Mouse (Mus musculus) right cerebral cortex, adult 2 months (tissue): ENCODE data around the gene Aurka.

Experiments
- DNase-seq, 2 experiments: peaks; one replicate each; pipeline ENCODE4 v3.0.0; 2021 to 2022; ENCODE audit warnings: low spot score in 2 of 2

Gene Aurka

DNA sequence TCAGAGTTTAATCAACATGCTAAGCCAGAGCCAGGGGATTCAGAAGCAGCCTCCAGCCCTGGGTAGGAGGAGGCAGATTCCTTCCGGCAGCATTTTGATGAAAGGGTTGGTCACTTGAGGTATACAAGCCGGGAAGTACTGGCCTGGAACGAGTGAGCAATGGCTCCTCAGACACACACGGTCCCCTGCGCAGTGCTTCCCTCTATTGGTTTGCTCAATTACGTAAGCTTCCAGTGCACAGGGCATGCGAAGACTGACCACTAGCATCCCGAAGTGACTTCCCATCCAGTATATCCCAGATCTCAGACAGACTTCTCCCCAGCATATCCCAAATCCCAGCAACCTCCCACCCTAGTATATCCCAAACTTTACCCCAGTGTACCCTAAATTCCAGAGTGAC lies 42.1 kb downstream of the Aurka start:
- no peak for DNase-seq

DNA sequence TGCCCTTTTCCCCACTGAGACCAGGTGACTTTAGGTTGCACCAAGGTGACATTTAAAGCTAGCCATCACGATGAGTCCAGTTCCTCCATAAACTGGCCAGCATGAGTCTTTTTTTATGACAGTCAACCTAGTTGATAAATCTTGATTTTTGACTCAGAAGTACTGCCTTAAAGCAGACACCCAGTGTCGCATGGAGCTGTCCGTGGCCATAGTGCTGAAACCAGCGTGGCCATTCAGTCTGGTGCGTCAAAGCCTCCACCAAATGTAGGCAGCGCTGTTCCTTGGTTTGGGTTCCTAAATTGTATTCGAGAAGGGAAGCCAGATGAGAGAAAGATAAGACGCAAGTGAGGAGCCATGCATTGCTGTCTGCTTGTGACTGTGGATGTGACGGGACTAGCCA lies 49.5 kb downstream of the Aurka start:
- no peak for DNase-seq

GRCm38 (mm10) chr2:172311731-172312130 lies 58.6 kb downstream of the Aurka start:
- DNase-seq: no peak

DNA sequence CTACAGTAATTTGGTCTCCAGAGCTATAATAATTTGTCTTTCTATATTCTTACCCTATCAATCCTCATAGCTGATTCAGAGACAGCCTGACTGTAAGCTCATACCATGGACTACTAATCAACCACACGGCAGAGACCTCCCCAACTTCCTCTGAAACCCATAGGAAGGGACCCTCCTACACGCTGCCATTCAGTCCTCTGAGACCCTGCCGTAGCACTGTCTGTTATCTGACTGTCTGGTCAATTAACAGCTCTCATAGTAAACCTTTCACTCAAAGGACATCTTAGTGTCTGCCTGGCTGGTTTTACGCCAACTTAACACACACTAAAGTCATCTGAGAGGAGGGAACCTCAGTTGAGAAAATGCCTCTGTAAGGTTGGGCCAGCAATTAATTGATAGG lies 63.8 kb downstream of the Aurka start:
- DNase-seq: no peak
